Mouse (Mus musculus) G1E (cell line): ENCODE results near the gene Klk1b3. TPM values are rescaled to one million over a fixed set of nuclear protein-coding genes. Genes with fewer than 3 reads are reported as not detected.

Experiments
- polyA plus RNA-seq: library from polyadenylated mRNA; stranded (reverse); fragments of >175 nt; gene quantifications from 2 replicates; pipeline ENCODE4 v1.2.3, GENCODE M21; 2012
- total RNA-seq, 2 experiments: library from RNA; stranded (forward) in 1 of 2; stranded (reverse) in 1 of 2; fragments of 200-1000 nt in 1 of 2; fragments of >200 nt in 1 of 2; fragmentation: Nextera tagmentation in 1 of 2; gene quantifications; 2 replicates each; pipeline ENCODE4 v1.2.3; 2014 to 2017

Gene Klk1b3
- total and polyA plus RNA-seq, 3 experiments: not detected

Other genes with a start within 250 kb of the Klk1b3 start
Only the 20 nearest of the 23 such genes appear.
- not detected in 2 replicates for gene Klk1b9, start 222.1 kb upstream of the Klk1b3 start, total RNA-seq (2014; fragmentation: Nextera tagmentation)
- gene Klk1b9, start 222.1 kb upstream of the Klk1b3 start, total RNA-seq (2017): not detected in 2 replicates
- not detected in 2 replicates for gene Klk1b9, start 222.1 kb upstream of the Klk1b3 start, polyA plus RNA-seq
- gene Klk1b11, start 202.3 kb upstream of the Klk1b3 start, total RNA-seq (2014; fragmentation: Nextera tagmentation): not detected in 2 replicates
- gene Klk1b11, start 202.3 kb upstream of the Klk1b3 start, total RNA-seq (2017): not detected in 2 replicates
- gene Klk1b11, start 202.3 kb upstream of the Klk1b3 start, polyA plus RNA-seq: not detected in 2 replicates
- not detected in 2 replicates for gene Klk1b26, start 186.0 kb upstream of the Klk1b3 start, total RNA-seq (2014; fragmentation: Nextera tagmentation)
- not detected in 2 replicates for gene Klk1b26, start 186.0 kb upstream of the Klk1b3 start, total RNA-seq (2017)
- not detected in 2 replicates for gene Klk1b26, start 186.0 kb upstream of the Klk1b3 start, polyA plus RNA-seq
- not detected in 2 replicates for gene Klk1b27, start 145.9 kb upstream of the Klk1b3 start, total RNA-seq (2014; fragmentation: Nextera tagmentation)
- 0.16 TPM in 1 of 2 replicates, not detected in the other for gene Klk1b27, start 145.9 kb upstream of the Klk1b3 start, total RNA-seq (2017)
- not detected in 2 replicates for gene Klk1b27, start 145.9 kb upstream of the Klk1b3 start, polyA plus RNA-seq
- gene Klk1b21, start 95.9 kb upstream of the Klk1b3 start, total RNA-seq (2014; fragmentation: Nextera tagmentation): not detected in 2 replicates
- not detected in 2 replicates for gene Klk1b21, start 95.9 kb upstream of the Klk1b3 start, total RNA-seq (2017)
- not detected in 2 replicates for gene Klk1b21, start 95.9 kb upstream of the Klk1b3 start, polyA plus RNA-seq
- not detected in 2 replicates for gene Klk1b22, start 85.5 kb upstream of the Klk1b3 start, total RNA-seq (2014; fragmentation: Nextera tagmentation)
- gene Klk1b22, start 85.5 kb upstream of the Klk1b3 start, total RNA-seq (2017): not detected in 2 replicates
- not detected in 2 replicates for gene Klk1b22, start 85.5 kb upstream of the Klk1b3 start, polyA plus RNA-seq
- not detected in 2 replicates for gene Klk1b16, start 61.4 kb upstream of the Klk1b3 start, total RNA-seq (2014; fragmentation: Nextera tagmentation)
- gene Klk1b16, start 61.4 kb upstream of the Klk1b3 start, total RNA-seq (2017): not detected in 2 replicates
- not detected in 2 replicates for gene Klk1b16, start 61.4 kb upstream of the Klk1b3 start, polyA plus RNA-seq
- not detected in 2 replicates for gene Klk1b24, start 10.0 kb upstream of the Klk1b3 start, total RNA-seq (2014; fragmentation: Nextera tagmentation)
- gene Klk1b24, start 10.0 kb upstream of the Klk1b3 start, total RNA-seq (2017): not detected in 2 replicates
- not detected in 2 replicates for gene Klk1b24, start 10.0 kb upstream of the Klk1b3 start, polyA plus RNA-seq
- gene Klk1b4, start 9.2 kb downstream of the Klk1b3 start, total RNA-seq (2014; fragmentation: Nextera tagmentation): not detected in 2 replicates
- not detected in 2 replicates for gene Klk1b4, start 9.2 kb downstream of the Klk1b3 start, total RNA-seq (2017)
- not detected in 2 replicates for gene Klk1b4, start 9.2 kb downstream of the Klk1b3 start, polyA plus RNA-seq
- gene Klk1b5, start 17.8 kb downstream of the Klk1b3 start, total RNA-seq (2014; fragmentation: Nextera tagmentation): not detected in 2 replicates
- not detected in 2 replicates for gene Klk1b5, start 17.8 kb downstream of the Klk1b3 start, total RNA-seq (2017)
- gene Klk1b5, start 17.8 kb downstream of the Klk1b3 start, polyA plus RNA-seq: not detected in 2 replicates
- not detected in 2 replicates for gene Klk1, start 27.2 kb downstream of the Klk1b3 start, total RNA-seq (2014; fragmentation: Nextera tagmentation)
- gene Klk1, start 27.2 kb downstream of the Klk1b3 start, total RNA-seq (2017): not detected in 2 replicates
- gene Klk1, start 27.2 kb downstream of the Klk1b3 start, polyA plus RNA-seq: not detected in 2 replicates
- gene Gm36864, start 38.0 kb downstream of the Klk1b3 start, total RNA-seq (2014; fragmentation: Nextera tagmentation): not detected in 2 replicates
- 0.22 TPM in 1 of 2 replicates, not detected in the other for gene Gm36864, start 38.0 kb downstream of the Klk1b3 start, total RNA-seq (2017)
- gene Gm36864, start 38.0 kb downstream of the Klk1b3 start, polyA plus RNA-seq: not detected in 2 replicates
- 0.87 and 3.6 TPM in 2 replicates for gene 1700028J19Rik, start 48.5 kb downstream of the Klk1b3 start, total RNA-seq (2014; fragmentation: Nextera tagmentation)
- gene 1700028J19Rik, start 48.5 kb downstream of the Klk1b3 start, total RNA-seq (2017): 0.60 and 1.3 TPM in 2 replicates
- gene 1700028J19Rik, start 48.5 kb downstream of the Klk1b3 start, polyA plus RNA-seq: 0.05 TPM in 1 of 2 replicates, not detected in the other
- 113 and 114 TPM in 2 replicates for gene 2410002F23Rik, start 48.5 kb downstream of the Klk1b3 start, total RNA-seq (2014; fragmentation: Nextera tagmentation)
- 79.9 and 90.4 TPM in 2 replicates for gene 2410002F23Rik, start 48.5 kb downstream of the Klk1b3 start, total RNA-seq (2017)
- gene 2410002F23Rik, start 48.5 kb downstream of the Klk1b3 start, polyA plus RNA-seq: 276 and 317 TPM in 2 replicates
- gene Acp4, start 59.2 kb downstream of the Klk1b3 start, total RNA-seq (2014; fragmentation: Nextera tagmentation): not detected in 2 replicates
- not detected in 2 replicates for gene Acp4, start 59.2 kb downstream of the Klk1b3 start, total RNA-seq (2017)
- gene Acp4, start 59.2 kb downstream of the Klk1b3 start, polyA plus RNA-seq: not detected in 2 replicates
- not detected in 2 replicates for gene Gm15517, start 63.3 kb downstream of the Klk1b3 start, total RNA-seq (2014; fragmentation: Nextera tagmentation)
- gene Gm15517, start 63.3 kb downstream of the Klk1b3 start, total RNA-seq (2017): not detected in 2 replicates
- not detected in 2 replicates for gene Gm15517, start 63.3 kb downstream of the Klk1b3 start, polyA plus RNA-seq
- 3.1 and 5.3 TPM in 2 replicates for gene Clec11a, start 108.7 kb downstream of the Klk1b3 start, total RNA-seq (2014; fragmentation: Nextera tagmentation)
- gene Clec11a, start 108.7 kb downstream of the Klk1b3 start, total RNA-seq (2017): 2.6 and 3.3 TPM in 2 replicates
- gene Clec11a, start 108.7 kb downstream of the Klk1b3 start, polyA plus RNA-seq: 1.8 and 2.2 TPM in 2 replicates
- gene Shank1, start 112.1 kb downstream of the Klk1b3 start, total RNA-seq (2014; fragmentation: Nextera tagmentation): 0.08 TPM in 1 of 2 replicates, not detected in the other
- gene Shank1, start 112.1 kb downstream of the Klk1b3 start, total RNA-seq (2017): under 0.01 and 0.11 TPM in 2 replicates
- gene Shank1, start 112.1 kb downstream of the Klk1b3 start, polyA plus RNA-seq: 0.13 and 0.20 TPM in 2 replicates
- not detected in 2 replicates for gene Syt3, start 185.9 kb downstream of the Klk1b3 start, total RNA-seq (2014; fragmentation: Nextera tagmentation)
- not detected in 2 replicates for gene Syt3, start 185.9 kb downstream of the Klk1b3 start, total RNA-seq (2017)
- 0.02 TPM in 1 of 2 replicates, not detected in the other for gene Syt3, start 185.9 kb downstream of the Klk1b3 start, polyA plus RNA-seq
- 2.5 TPM in 1 of 2 replicates, not detected in the other for gene 1700008O03Rik, start 187.6 kb downstream of the Klk1b3 start, total RNA-seq (2014; fragmentation: Nextera tagmentation)
- gene 1700008O03Rik, start 187.6 kb downstream of the Klk1b3 start, total RNA-seq (2017): 0.11 and 0.41 TPM in 2 replicates
- 0.49 and 0.61 TPM in 2 replicates for gene 1700008O03Rik, start 187.6 kb downstream of the Klk1b3 start, polyA plus RNA-seq